Mouse (Mus musculus): ENCODE data around the gene Nedd4. TPM values are rescaled to one million over a fixed set of nuclear protein-coding genes. Genes with fewer than 3 reads are reported as not detected.

The Nedd4 gene
- polyA plus RNA-seq, 1 experiment from 2014 or later, result 478 TPM

- Histone ChIP-seq H3K36me3 (replicated peaks; ENCODE audit: control insufficient read depth, insufficient read depth) (peaks cover 90% of the 10 kb centered on the region), H3K9me3 (ENCODE audit: control insufficient read depth, low read length) (no peaks in the 10 kb centered on the region), H3K4me2 (replicated peaks) (no peak overlapping the region), H3K27me3 (ENCODE audit: control insufficient read depth, insufficient read depth, low read length) (no peaks in the 10 kb centered on the region), H3K27ac (no peak overlapping the region), H3K4me1 (replicated peaks; ENCODE audit: control insufficient read depth, insufficient read depth, low read length) (no peaks in the 10 kb centered on the region), H3K4me3 (replicated peaks; ENCODE audit: low read length) (no peak overlapping the region), H3K9ac (no peak overlapping the region)
- 87% methylated on average over 4 of the region's 4 CpGs for WGBS
- DNase-seq (ENCODE audit: low spot score) (no peak), ATAC-seq (ENCODE audit: low FRiP score) (no peak)
Observed at GRCm38 (mm10) chr9:72685231-72685630, 23.1 kb downstream of the Nedd4 start.

- no peaks in the 10 kb centered on the region for H3K27me3 ChIP-seq (ENCODE audit: control insufficient read depth, insufficient read depth, low read length)
- H3K27ac ChIP-seq, result no peak overlapping the region
- H3K9ac ChIP-seq, result no peak overlapping the region
- peaks cover 96% of the 10 kb centered on the region for H3K36me3 ChIP-seq (replicated peaks; ENCODE audit: control insufficient read depth, insufficient read depth)
- no peak overlapping the region for H3K4me3 ChIP-seq (replicated peaks; ENCODE audit: low read length)
- H3K4me2 ChIP-seq (replicated peaks), result no peak overlapping the region
- no peaks in the 10 kb centered on the region for H3K9me3 ChIP-seq (ENCODE audit: control insufficient read depth, low read length)
- ATAC-seq (ENCODE audit: low FRiP score) (no peak), DNase-seq (ENCODE audit: low spot score) (no peak)
- WGBS, result 89% methylated on average over 4 of the region's 4 CpGs
- no peaks in the 10 kb centered on the region for H3K4me1 ChIP-seq (replicated peaks; ENCODE audit: control insufficient read depth, insufficient read depth, low read length)
Observed at GRCm38 (mm10) chr9:72686506-72686905, 24.4 kb downstream of the Nedd4 start.

- Histone ChIP-seq H3K27me3 (ENCODE audit: control insufficient read depth, insufficient read depth, low read length) (no peaks in the 10 kb centered on the region), H3K4me3 (replicated peaks; ENCODE audit: low read length) (no peak overlapping the region), H3K4me1 (replicated peaks; ENCODE audit: control insufficient read depth, insufficient read depth, low read length) (peaks cover 8% of the 10 kb centered on the region; the same call in 1 of the 2 replicates), H3K9me3 (ENCODE audit: control insufficient read depth, low read length) (no peaks in the 10 kb centered on the region), H3K9ac (no peak overlapping the region), H3K4me2 (replicated peaks) (no peak overlapping the region), H3K36me3 (replicated peaks; ENCODE audit: control insufficient read depth, insufficient read depth) (peaks cover 97% of the 10 kb centered on the region), H3K27ac (no peak overlapping the region)
- DNase-seq (ENCODE audit: low spot score) (no peak), ATAC-seq (ENCODE audit: low FRiP score) (no peak)
- 79% methylated on average over 5 of the region's 5 CpGs for WGBS
Observed at GRCm38 (mm10) chr9:72689522-72689921, 27.4 kb downstream of the Nedd4 start.

GRCm38 (mm10) chr9:72690811-72691210 is 28.7 kb downstream of the Nedd4 start:
- 90% methylated on average over 1 of the region's 1 CpGs for WGBS
- Histone ChIP-seq H3K9ac (no peak overlapping the region), H3K9me3 (ENCODE audit: control insufficient read depth, low read length) (no peaks in the 10 kb centered on the region), H3K4me3 (replicated peaks; ENCODE audit: low read length) (no peak overlapping the region), H3K27me3 (ENCODE audit: control insufficient read depth, insufficient read depth, low read length) (no peaks in the 10 kb centered on the region), H3K4me1 (replicated peaks; ENCODE audit: control insufficient read depth, insufficient read depth, low read length) (peaks cover 8% of the 10 kb centered on the region; the same call in 1 of the 2 replicates), H3K4me2 (replicated peaks) (no peak overlapping the region), H3K36me3 (replicated peaks; ENCODE audit: control insufficient read depth, insufficient read depth) (peaks cover 96% of the 10 kb centered on the region), H3K27ac (no peak overlapping the region)
- ATAC-seq (ENCODE audit: low FRiP score), result no peak
- no peak for DNase-seq (ENCODE audit: low spot score)

GRCm38 (mm10) chr9:72691942-72692341 is 29.8 kb downstream of the Nedd4 start:
- H3K4me2 ChIP-seq (replicated peaks), result no peak overlapping the region
- H3K27ac ChIP-seq, result no peak overlapping the region
- no peak for DNase-seq (ENCODE audit: low spot score)
- ATAC-seq (ENCODE audit: low FRiP score), result no peak
- no peak overlapping the region for H3K9ac ChIP-seq
- peaks cover 92% of the 10 kb centered on the region for H3K36me3 ChIP-seq (replicated peaks; ENCODE audit: control insufficient read depth, insufficient read depth)
- H3K4me1 ChIP-seq (replicated peaks; ENCODE audit: control insufficient read depth, insufficient read depth, low read length), result peaks cover 14% of the 10 kb centered on the region; the same call in 1 of the 2 replicates
- 85% methylated on average over 5 of the region's 5 CpGs for WGBS
- H3K4me3 ChIP-seq (replicated peaks; ENCODE audit: low read length), result no peak overlapping the region
- no peaks in the 10 kb centered on the region for H3K9me3 ChIP-seq (ENCODE audit: control insufficient read depth, low read length)
- no peaks in the 10 kb centered on the region for H3K27me3 ChIP-seq (ENCODE audit: control insufficient read depth, insufficient read depth, low read length)

- Histone ChIP-seq H3K27ac (peak overlapping the region; percentile 66), H3K9ac (no peak overlapping the region), H3K9me3 (ENCODE audit: control insufficient read depth, low read length) (no peaks in the 10 kb centered on the region), H3K27me3 (ENCODE audit: control insufficient read depth, insufficient read depth, low read length) (no peaks in the 10 kb centered on the region), H3K4me3 (replicated peaks; ENCODE audit: low read length) (no peak overlapping the region), H3K4me2 (replicated peaks) (no peak overlapping the region), H3K4me1 (replicated peaks; ENCODE audit: control insufficient read depth, insufficient read depth, low read length) (peaks cover 14% of the 10 kb centered on the region; the same call in 1 of the 2 replicates), H3K36me3 (replicated peaks; ENCODE audit: control insufficient read depth, insufficient read depth) (peaks cover 87% of the 10 kb centered on the region)
- DNase-seq (ENCODE audit: low spot score) (no peak), ATAC-seq (ENCODE audit: low FRiP score) (0 out of 2 replicates have a peak, but pooled peaks have one; percentile 43)
- WGBS, result 64% methylated on average over 24 of the region's 24 CpGs
Observed at GRCm38 (mm10) chr9:72693081-72693696, 31.0 kb downstream of the Nedd4 start.

GRCm38 (mm10) chr9:72693861-72694260 is 31.7 kb downstream of the Nedd4 start:
- WGBS, result 90% methylated on average over 14 of the region's 14 CpGs
- Histone ChIP-seq H3K9me3 (ENCODE audit: control insufficient read depth, low read length) (no peaks in the 10 kb centered on the region), H3K4me3 (replicated peaks; ENCODE audit: low read length) (no peak overlapping the region), H3K4me1 (replicated peaks; ENCODE audit: control insufficient read depth, insufficient read depth, low read length) (peaks cover 17% of the 10 kb centered on the region; the same call in 1 of the 2 replicates), H3K36me3 (replicated peaks; ENCODE audit: control insufficient read depth, insufficient read depth) (peaks cover 87% of the 10 kb centered on the region), H3K9ac (no peak overlapping the region), H3K4me2 (replicated peaks) (no peak overlapping the region), H3K27me3 (ENCODE audit: control insufficient read depth, insufficient read depth, low read length) (no peaks in the 10 kb centered on the region), H3K27ac (0 out of 2 replicates have a peak overlapping the region, but pooled peaks have one; percentile 66)
- DNase-seq (ENCODE audit: low spot score) (no peak), ATAC-seq (ENCODE audit: low FRiP score) (no peak)

GRCm38 (mm10) chr9:72696508-72696907 is 34.4 kb downstream of the Nedd4 start:
- no peak overlapping the region for H3K4me3 ChIP-seq (replicated peaks; ENCODE audit: low read length)
- H3K36me3 ChIP-seq (replicated peaks; ENCODE audit: control insufficient read depth, insufficient read depth), result peaks cover 78% of the 10 kb centered on the region
- no peaks in the 10 kb centered on the region for H3K9me3 ChIP-seq (ENCODE audit: control insufficient read depth, low read length)
- DNase-seq (ENCODE audit: low spot score), result no peak
- 70% methylated on average over 3 of the region's 3 CpGs for WGBS
- H3K4me2 ChIP-seq (replicated peaks), result no peak overlapping the region
- no peak overlapping the region for H3K9ac ChIP-seq
- no peak for ATAC-seq (ENCODE audit: low FRiP score)
- peaks cover 28% of the 10 kb centered on the region; the same call in 1 of the 2 replicates for H3K4me1 ChIP-seq (replicated peaks; ENCODE audit: control insufficient read depth, insufficient read depth, low read length)
- no peaks in the 10 kb centered on the region for H3K27me3 ChIP-seq (ENCODE audit: control insufficient read depth, insufficient read depth, low read length)
- no peak overlapping the region for H3K27ac ChIP-seq

- H3K9me3 ChIP-seq (ENCODE audit: control insufficient read depth, low read length), result no peaks in the 10 kb centered on the region
- H3K4me3 ChIP-seq (replicated peaks; ENCODE audit: low read length), result no peak overlapping the region
- ATAC-seq (ENCODE audit: low FRiP score) (no peak), DNase-seq (ENCODE audit: low spot score) (no peak)
- H3K27me3 ChIP-seq (ENCODE audit: control insufficient read depth, insufficient read depth, low read length), result no peaks in the 10 kb centered on the region
- 90% methylated on average over 4 of the region's 4 CpGs for WGBS
- no peak overlapping the region for H3K4me2 ChIP-seq (replicated peaks)
- no peak overlapping the region for H3K9ac ChIP-seq
- peaks cover 26% of the 10 kb centered on the region; the same call in 1 of the 2 replicates for H3K4me1 ChIP-seq (replicated peaks; ENCODE audit: control insufficient read depth, insufficient read depth, low read length)
- H3K36me3 ChIP-seq (replicated peaks; ENCODE audit: control insufficient read depth, insufficient read depth), result peaks cover 77% of the 10 kb centered on the region
- no peak overlapping the region for H3K27ac ChIP-seq
Observed at GRCm38 (mm10) chr9:72697779-72698178, 35.6 kb downstream of the Nedd4 start.
